Mouse (Mus musculus) CD4-positive, CD25-positive, alpha-beta regulatory T cell, adult 2 months (primary cell): ENCODE measurements around the gene Actr2.
A peak's percentile ranks its signal among the peaks of the same experiment; 100 is the strongest.
"Not testable (repeated sequence)": the region's sequence is repeated elsewhere in the genome, so short reads cannot be mapped to it uniquely, and the experiment has no call there.

ENCODE experiments used
- DNase-seq: peaks from one replicate; pipeline ENCODE4 v3.0.0-alpha.2; 2012; ENCODE audit warnings: low read depth, low spot score

The Actr2 gene

DNA sequence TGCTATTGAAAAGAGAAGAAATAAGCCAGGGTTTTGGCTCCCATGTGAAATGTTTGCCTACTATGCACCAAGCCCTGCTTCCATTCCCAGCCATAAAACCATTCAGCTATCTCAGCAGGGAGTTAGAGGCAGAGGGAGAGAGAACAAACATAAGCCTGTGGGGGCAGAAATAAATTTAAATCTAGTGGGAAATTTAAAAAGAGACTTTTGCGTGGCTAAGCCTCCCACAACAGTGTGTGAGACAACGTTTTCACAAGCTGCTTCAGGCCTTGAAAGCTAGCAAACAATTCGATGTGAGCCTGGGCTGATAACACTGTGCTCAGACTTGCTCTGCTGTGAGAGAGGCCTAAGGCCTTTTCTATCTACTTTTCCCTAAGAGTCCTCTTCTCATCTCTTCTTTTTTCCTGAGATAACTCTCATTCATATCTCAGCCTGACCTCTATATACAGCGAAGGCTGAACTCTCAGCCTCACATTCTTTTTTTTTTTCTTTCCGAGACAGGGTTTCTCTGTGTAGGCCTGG is 3.4 kb upstream of the Actr2 start:
- DNase-seq = no peak

DNA sequence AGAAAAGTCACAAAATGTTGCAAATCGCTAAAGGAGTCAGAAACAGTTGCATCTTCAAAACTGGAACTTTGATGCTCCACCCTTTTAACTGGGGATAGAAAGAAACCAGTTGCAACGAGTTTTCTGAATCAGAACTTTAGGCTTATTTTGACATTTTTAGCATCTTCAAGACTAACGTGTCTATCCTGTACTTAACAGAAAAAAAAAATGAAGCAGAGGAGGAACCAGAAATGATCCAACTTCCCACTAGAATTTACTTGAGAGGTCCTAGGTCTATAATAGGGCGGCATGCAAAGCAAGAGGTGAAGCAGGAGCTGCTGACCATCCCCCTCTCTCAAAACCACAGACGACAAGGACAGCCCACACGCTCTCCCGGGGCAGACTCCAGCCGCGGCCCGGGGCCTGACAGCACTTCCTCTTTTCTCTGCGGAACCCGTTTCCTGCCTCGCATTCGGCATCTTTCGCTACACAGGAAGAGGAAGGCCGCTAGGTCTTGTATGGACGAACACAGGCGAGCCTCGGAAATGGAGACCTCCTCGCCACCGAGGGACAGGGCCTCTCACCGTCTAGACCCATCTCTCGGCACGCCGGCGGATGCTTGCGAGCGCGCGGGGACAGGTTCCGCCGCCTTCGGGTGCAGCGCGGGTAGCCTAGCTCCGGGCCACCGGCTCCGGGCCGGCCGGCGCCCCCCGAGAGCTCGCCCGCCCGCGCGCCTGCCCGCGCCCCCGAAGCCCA is 540 bp downstream of the Actr2 start:
- DNase-seq = peak; percentile 86

DNA sequence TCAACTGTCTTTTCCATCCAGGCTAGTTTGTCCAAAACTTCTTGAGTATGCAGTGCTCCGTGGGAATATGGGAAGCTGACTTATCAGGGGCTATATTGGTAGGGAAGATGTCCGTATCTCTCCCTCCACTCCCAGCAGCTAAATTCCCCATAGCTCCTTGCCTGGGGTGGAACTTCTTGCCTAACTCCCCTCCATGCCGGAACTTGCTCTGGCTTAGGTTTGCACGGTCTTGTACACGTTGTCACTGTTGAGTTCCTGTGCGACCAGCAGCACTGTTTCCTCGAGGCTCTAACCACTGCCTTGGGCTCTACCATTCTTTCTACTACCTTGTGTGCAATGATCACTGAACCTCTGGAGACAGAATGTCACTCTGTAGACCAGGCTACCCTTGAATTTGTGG is 4.6 kb downstream of the Actr2 start:
- DNase-seq = peak; percentile 43

DNA sequence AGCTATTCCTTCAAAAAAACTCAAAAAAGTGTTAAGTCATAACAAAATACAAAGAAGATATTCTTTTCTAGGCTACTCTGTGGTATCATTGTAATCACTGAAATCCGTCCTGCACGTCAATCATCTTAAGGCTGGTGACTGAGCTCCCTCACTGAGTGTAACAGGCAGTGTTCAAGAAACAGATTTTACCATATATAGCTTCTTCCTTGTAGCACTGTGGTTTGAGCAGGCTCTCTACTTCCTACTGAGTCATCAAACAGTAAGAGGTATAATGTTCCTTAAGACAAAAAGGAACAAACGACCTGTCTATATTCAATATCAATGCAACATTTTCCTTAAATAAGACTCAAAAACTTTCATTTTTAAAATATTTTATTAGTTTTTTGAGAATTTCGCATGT is 5.0 kb downstream of the Actr2 start:
- DNase-seq = peak; percentile 70

DNA sequence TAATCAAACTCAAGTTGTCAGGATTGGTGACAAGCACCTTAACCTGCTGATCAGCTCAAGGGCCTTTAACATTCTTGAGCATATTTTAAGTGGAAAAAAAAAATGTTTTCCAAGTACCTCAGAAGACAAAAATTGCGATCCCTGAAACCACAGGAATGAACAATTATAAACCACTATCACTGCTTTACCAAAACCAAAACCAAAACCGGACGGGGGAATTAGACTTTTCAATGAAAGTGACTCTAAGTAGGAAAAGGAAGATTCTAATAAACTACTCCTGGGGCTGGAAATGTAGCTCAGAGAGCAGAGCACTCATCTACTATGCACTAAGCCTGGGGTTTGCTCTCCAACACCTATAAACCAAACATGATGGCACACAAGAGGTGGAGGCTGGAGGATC is 5.8 kb downstream of the Actr2 start:
- no peak for DNase-seq

DNA sequence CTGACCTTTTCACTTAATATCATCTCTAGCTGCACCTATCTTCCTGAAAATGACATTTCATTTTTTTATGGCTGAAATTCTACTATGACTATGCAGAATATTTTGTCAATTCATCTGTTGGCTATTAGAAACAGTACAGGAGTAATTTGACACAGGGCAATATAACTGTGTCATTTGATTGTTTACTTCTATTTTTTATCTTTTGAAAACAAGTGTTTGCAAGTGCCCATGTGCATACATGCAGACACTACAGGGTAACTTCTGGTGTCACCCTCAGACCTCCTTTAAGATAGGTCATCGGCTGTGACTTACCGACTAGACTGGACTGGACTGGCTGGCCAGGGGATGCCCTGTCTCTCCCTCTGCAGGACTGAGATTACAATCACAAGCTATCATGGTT is 8.8 kb downstream of the Actr2 start:
- DNase-seq = no peak

DNA sequence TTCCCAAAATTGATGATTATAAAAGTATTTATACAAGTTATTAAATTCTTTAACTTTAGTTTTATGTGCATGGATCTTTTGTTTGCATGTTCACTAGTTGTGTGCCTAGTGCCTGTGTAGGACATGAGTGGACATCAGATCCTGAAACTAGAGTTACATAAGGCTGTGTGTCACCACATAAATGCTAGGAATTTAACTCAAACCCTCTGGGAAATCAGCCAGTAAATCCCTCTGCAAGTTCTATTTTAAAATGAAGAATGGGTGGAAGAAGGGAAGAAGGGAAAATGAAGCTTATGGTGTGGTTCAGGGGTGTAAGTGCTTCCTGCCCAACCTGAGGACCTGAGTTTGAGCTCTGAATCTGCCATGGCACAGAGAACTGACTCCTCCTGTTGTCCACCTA is 26.4 kb downstream of the Actr2 start:
- no peak for DNase-seq

DNA sequence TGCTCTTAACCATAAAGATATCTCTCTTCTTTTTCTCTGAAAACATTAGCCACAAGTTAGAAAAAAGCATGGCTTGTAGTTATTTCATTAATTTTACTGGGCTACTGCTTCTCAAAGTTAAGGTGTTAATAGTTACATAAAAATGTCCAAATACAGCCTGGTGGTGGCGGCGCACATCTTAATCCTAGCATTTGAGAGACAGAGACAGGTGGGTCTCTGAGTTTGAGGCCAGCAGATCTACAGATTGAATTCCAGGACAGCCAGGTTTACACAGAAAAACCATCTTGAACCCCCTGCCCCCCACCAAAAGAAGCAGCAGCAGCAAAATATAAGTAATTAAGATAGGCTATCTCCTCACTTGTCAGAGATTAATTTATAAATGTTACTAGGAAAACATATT is 27.1 kb downstream of the Actr2 start:
- DNase-seq = no peak

DNA sequence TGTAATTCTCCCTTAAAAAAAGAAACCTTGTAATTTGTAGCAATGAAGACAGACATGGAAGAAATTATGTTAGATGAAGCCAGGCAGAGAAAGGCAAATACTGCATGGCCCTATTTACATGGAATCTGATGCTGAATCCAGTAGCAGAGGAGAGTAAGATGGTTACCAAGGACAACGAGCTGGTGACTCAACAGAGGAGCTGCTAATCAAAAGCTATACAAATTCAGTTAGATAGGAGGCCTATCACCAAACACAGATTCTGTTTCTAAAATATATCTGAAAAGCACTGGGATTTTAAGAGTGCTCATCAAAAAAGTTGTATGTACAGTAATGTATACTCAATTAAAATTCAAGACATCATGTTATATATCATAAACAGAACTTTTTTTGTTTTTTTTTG is 37.3 kb downstream of the Actr2 start:
- DNase-seq = no peak

DNA sequence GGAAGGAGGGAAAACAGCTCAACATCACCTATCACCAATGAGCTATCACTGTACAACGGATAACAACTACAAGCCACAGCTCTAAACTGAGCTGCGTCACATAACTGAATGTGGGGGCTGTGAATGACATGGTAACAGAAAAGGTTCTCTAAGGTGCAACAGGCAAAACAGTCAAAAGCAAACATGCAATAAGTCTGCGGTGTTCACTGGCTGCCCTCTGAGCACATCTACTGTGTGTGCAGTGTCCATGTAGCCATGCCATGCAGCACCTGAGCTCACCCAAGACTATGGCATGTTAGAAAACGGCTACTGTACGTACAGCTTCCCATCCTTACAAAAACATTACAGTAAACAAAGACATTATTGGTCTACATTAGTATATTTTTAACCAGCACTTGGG is 39.9 kb downstream of the Actr2 start:
- DNase-seq = no peak

DNA sequence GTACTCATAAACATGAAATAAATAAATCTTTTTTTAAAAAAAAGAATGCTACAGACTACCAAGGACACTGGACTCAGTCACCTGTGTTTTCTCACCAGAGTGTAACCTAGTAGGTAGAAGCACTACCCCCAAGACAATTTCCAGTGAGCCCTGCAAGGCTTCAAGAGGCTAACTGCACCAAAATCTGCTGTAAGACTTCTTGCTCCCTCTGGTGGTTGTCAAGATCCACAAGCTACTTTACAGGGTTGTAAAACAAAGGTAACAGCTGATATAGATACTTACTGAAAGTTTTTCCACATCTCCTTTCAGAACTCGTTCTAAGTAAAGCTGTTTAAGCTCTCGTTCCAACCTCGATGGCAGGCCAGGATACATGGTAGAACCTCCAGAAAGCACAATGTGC is 40.5 kb downstream of the Actr2 start:
- DNase-seq = peak; percentile 70

DNA sequence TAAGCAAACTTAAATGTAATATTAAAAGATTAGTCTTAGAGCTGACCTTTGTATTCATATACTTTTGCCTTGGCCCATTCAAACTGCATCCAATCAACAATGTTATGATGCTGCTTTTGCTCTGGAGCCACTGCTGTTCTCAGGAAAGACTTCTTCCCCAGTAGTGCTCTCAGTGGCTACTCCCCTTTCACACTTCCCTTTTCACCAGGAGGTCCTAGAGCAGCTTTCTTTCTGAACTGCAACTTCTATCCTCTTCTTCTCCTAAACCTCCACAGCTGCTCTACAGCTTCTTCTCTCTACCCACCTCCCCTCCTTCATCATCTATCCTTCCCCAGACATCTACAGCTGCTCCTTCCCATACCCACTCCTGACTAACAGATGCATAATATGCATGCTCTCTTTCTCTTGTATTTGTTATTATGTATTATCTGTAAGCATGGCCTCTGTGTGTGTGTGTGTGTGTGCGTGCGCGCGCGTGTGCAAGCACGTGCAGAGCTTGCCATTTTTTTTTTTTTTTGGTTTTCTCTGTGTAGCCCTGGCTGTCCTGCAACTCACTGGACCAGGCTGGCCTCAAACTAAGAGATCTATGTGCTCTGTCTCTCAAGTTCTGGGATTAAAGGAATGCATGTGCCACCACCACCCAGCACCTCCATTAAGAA is 44.2 kb downstream of the Actr2 start:
- no peak for DNase-seq

DNA sequence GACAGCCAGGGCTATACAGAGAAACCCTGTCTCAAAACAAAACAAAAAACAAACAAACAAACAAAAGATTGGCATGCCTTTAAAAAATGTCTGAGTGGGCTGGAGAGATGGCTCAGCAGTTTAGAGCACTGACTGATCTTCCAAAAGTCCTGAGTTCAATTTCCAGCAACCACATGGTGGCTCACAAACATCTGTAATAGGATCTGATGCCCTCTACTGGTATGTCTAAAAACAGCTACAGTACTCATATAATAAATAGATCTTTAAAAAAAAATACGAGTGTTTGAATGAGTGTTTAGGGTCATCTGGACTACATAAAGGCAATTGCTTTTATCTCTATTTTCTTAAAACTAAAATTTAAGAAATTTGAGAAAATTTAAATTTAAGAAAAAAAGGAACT is 45.2 kb downstream of the Actr2 start:
- DNase-seq = peak; percentile 59

DNA sequence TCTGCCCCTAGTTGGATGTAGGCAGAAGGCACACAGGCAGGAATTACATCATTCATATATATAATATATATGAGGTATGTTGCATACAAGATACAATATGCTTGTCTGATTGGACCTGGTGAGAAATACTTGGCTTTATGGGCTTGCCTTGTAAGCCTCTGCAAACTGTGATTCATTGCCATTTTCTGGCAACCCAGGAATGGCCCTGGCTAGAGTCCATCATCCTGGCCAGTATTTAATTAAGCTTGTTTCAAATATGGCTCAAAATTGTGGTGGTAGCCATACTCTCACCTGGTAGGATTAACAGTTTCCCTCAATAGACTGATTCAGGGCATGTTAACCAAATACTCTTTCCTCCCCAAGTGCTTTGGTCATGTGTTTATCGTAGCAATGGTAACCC is 46.6 kb downstream of the Actr2 start:
- DNase-seq = no peak

DNA sequence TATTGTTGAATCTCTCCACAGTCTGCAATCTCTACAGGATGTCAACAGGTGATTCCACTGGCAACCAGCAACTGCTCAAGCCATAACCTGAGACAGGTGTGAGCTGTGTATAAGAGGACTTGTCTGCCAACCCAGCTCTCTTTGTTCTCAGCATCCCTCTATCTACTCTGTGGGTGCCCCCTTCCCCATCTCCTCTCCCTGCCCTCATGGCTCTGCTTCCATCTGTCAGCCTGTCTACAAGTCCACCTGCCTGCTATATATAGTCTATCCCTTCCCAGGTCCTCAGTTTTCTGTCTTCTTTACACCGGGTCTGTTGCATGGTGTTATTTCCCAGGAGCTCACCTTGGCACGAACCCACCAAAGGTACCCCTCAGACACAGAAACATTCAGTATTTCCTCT is 47.8 kb downstream of the Actr2 start:
- no peak for DNase-seq

DNA sequence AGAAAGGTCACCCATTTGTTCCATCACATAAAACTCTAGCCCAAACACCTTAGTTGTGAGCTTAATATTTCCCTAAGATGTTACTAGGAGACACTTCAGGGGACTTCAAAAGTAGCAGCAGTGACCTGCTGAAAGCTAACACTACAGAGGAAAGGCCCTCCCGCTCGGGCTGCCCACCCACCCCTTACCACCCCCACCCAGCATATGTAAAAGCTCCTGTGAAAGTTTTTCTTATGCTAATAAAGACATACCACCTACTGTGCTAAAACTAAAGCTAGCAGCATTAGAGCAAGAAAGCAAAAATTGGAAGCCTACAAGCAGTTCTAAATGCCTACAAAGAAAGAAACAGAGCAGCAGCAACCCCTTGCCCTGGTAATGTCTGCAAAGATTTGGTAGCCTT is 48.6 kb downstream of the Actr2 start:
- not testable (repeated sequence) for DNase-seq

DNA sequence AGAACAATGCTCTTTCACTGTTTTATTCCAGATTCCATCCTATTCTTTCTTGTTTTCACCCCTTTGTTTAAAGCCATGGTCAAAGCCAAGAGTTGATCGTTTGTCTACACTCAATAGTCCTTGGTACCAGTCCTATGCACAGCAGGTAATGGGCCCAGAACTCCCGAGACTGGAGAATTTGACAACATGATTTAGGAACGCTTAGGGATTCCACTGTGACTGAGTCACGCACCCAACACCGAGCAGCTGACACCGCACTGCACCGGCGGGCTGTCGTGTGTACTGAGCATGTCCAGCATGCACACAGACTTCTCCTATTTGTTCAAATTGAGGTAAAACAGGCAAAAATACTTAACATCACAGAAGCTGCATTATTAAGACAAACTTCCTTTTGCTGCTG is 49.9 kb downstream of the Actr2 start:
- DNase-seq = not testable (repeated sequence)

DNA sequence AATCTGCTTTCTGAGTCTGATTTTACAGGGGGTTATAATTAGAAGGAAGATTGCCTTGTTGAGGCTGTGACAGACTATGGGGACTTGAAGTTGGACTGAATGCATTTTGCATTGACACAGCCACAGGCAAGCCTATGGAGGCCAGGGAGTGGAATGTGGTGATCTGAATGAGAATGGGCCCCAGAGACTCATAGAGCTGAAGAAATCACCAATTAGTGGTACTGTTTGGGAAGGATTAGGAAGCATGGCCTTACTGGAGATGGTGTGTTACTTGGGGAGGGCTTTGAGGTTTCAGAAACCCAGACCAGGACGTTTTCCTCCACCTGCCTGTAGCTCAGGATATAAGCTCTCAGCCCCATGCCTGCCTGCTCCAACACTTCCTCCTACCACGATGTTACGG is 53.0 kb downstream of the Actr2 start:
- no peak for DNase-seq

DNA sequence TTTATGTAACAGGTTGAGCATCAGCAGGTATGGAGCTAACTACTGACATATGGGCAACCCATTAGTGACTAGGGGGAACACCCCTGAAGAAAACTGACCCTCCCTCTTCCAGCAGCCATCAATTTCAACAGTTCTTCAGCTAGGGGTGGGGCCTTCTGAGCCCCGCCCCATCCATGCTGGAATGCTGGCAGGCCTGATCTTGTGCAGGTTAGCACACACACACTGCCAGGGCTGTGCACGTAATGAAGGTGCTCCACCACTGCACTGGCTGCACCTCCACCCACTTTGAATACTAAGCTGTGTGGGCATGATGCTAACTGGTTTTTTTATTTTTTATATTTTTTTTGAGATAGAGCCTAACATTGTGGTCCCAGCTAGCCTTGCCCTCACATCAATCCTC is 55.3 kb downstream of the Actr2 start:
- no peak for DNase-seq

DNA sequence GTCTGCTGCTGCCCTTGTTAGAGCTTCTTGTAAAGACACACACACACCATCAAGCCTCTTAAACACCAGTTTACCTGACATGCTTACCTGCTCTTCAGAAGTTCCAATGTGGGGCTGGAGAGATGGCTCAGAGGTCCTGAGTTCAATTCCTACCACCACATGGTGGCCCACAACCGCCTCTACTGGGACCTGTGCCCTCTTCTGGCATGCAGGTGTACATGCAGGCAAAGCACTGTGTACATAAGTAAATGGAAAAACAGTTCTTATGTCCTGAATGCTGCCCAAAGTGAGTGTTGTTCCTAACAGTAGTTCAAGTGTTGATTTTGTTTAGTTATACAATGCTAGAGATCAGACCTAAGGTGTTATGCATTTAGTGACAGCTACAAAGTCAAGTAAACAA is 56.5 kb downstream of the Actr2 start:
- DNase-seq = peak; percentile 11

DNA sequence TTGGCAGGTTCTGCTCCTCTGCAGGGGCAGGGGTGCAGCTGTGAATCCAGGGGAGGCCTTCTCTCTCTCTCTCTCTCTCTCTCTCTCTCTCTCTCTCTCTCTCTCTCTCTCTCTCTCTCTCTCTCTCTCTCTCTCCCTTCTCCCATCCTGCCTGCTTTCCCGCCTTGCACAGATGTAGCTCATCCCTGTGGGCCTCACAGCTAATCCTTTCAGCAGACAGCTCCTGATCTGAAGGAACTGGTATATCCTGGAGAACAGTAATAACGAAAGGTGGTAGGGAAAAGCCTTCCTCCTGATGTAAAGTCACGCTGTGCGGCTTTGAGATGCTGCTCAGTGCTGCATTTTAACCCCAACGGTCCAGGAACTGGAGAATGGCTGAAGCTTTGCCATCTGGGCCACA is 58.1 kb downstream of the Actr2 start:
- DNase-seq = no peak

DNA sequence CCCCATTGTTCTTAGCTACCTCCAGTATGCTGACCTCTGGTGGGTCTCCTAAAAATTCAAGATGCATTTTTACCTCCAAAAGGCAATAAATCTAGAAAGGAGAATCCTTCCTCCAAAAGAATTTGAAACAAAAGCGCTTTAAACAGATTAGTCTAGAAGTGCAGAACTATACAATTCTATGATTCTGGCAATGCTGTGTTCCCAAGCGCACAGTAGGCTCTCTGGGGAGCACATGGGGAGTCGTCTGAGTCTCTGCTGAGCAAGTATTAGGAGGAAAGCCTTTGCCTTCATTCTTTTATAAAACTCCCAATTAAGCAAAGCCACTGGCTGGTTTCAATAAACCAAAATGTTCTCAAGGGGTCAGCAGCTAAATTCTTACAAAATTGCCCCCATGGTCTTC is 58.8 kb downstream of the Actr2 start:
- no peak for DNase-seq

DNA sequence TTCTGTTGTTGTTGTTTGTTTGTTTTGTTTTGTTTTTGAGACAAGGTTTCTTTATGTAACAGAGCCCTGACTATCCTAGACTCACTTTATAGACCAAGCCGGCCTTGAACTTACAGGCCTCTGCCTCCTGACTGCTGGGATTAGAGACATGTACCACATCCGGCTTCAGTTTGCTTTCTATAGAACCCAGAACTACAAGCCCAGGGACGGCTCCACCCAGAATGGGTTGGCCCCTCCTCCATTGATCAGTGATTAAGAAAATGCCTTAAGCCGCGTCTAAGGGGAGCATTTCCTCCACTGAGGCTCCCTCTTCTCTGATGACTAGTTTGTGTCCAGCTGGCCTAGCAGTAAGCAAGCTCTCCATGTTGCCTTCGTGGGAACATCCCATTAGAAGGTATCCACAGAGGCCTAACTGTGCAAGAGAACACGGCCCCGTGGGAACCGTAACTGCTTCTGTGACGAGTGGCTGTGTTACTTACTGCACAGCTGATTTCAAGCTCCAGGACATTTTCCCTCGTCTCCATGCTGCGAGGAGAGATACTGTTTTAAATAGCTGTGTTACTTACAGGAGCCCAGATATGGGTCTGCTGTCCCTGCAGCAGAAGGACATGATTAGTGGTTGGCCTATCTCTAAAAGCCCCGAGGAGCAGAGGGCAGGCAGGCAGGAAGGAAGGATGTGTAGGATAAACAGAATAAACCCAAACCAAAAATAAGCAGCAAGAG is 59.7 kb downstream of the Actr2 start:
- DNase-seq = no peak
